Mouse (Mus musculus) spleen, postnatal 36 days (tissue): ENCODE measurements around the gene Gm19965.

Source experiments
- DNase-seq, 2 experiments: peaks; one replicate each; pipeline ENCODE4 v3.0.0; 2022; ENCODE audit warnings: low spot score in 2 of 2, mixed read lengths in 1 of 2

Gene Gm19965

GRCm38 (mm10) chr1:116802683-116803082, at the start of gene Gm19965:
Gene Gm19965 (plus strand): TSS chr1:116802983.
- DNase-seq = no peak

GRCm38 (mm10) chr1:116782471-116782989, 20.3 kb upstream of the Gm19965 start:
- no peak for DNase-seq
